Mouse (Mus musculus) splenic B cell, adult 2 months (primary cell): ENCODE data around the gene Mfsd6l.

Source experiments
- DNase-seq: peaks from one replicate; pipeline ENCODE4 v3.0.0-alpha.2; 2011; ENCODE audit warnings: low read depth, low spot score
- H3K27me3 ChIP-seq: 2 replicates; pipeline ENCODE4 v1.6.1; 2012; ENCODE audit warnings: mild to moderate bottlenecking, low read length, moderate library complexity, mixed read lengths; ENCODE audit not compliant: control insufficient read depth, poor library complexity, insufficient read depth, severe bottlenecking
- H3K36me3 ChIP-seq: 2 replicates; pipeline ENCODE4 v1.6.1; 2012; ENCODE audit warnings: mild to moderate bottlenecking, low read length, moderate library complexity, mixed read lengths; ENCODE audit not compliant: control insufficient read depth, poor library complexity, insufficient read depth, severe bottlenecking

The Mfsd6l gene

DNA sequence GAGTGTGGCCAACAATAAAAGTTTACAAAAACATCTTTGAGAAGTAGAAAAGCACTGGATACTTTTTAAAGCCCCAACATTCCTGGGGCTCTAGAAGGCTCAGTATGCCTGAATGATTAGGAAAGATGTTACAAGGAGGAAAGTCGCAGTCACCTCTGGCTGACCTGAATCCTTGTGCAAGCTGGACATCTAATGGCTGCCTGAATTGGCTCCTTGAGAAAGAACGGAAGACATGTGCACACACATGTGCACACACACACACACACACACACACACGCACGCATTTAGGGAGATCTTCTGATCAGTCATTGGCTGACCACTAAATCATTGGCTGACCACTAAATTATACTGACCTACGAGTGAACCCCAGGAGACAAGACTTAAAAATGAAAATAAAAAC is 14.9 kb downstream of the Mfsd6l start:
- no peak for DNase-seq
- Histone ChIP-seq H3K36me3 (no peaks in the 10 kb centered on the region), H3K27me3 (no peaks in the 10 kb centered on the region)

- no peak for DNase-seq
- Histone ChIP-seq H3K36me3 (no peaks in the 10 kb centered on the region), H3K27me3 (no peaks in the 10 kb centered on the region)
Observed at GRCm38 (mm10) chr11:68577076-68577475, 21.1 kb downstream of the Mfsd6l start.

GRCm38 (mm10) chr11:68579462-68579881 is 23.5 kb downstream of the Mfsd6l start:
- DNase-seq = no peak
- Histone ChIP-seq H3K36me3 (no peaks in the 10 kb centered on the region), H3K27me3 (no peaks in the 10 kb centered on the region)

GRCm38 (mm10) chr11:68580566-68580965 is 24.6 kb downstream of the Mfsd6l start:
- Histone ChIP-seq H3K27me3 (no peaks in the 10 kb centered on the region), H3K36me3 (no peaks in the 10 kb centered on the region)

GRCm38 (mm10) chr11:68583225-68583624 is 27.2 kb downstream of the Mfsd6l start:
- no peaks in the 10 kb centered on the region for H3K36me3 ChIP-seq
- DNase-seq = no peak

More at GRCm38 (mm10) chr11:68580566-68580965, 24.6 kb downstream of the Mfsd6l start:
- no peak for DNase-seq

DNA sequence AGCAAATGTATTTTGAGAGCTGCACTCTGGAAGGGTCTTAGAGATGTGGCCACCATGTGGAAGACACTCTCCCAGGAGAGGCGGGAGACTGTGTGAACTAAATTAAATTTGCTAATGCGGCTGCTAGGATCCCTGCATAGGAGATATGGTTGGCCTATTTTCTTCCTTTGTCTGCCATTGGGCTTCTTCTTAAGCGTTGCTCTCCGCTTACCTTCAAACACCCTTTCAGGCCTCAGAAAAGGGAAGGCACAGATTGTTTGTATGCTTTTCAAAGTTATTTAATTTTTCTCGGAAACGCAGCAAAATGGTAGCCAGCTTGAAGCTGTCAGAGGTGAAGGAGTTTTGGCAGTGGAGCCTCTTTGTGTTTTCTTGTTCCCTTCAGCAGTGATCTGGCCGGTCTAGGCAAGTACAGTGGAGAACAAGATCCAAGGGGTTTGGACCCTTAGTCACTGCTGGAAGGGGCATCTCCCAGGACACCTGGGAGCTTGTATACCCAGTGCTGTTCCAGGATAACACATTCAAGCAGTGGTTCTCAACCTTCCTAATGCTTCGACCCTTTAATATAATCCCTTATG is 28.0 kb downstream of the Mfsd6l start:
- Histone ChIP-seq H3K27me3 (no peaks in the 10 kb centered on the region), H3K36me3 (no peaks in the 10 kb centered on the region)
- DNase-seq = no peak

More at GRCm38 (mm10) chr11:68583225-68583624, 27.2 kb downstream of the Mfsd6l start:
- no peaks in the 10 kb centered on the region for H3K27me3 ChIP-seq

GRCm38 (mm10) chr11:68585890-68586289 is 29.9 kb downstream of the Mfsd6l start:
- DNase-seq = peak; percentile 9
- Histone ChIP-seq H3K27me3 (no peaks in the 10 kb centered on the region; the same call in 1 of the 2 replicates), H3K36me3 (no peaks in the 10 kb centered on the region)

DNA sequence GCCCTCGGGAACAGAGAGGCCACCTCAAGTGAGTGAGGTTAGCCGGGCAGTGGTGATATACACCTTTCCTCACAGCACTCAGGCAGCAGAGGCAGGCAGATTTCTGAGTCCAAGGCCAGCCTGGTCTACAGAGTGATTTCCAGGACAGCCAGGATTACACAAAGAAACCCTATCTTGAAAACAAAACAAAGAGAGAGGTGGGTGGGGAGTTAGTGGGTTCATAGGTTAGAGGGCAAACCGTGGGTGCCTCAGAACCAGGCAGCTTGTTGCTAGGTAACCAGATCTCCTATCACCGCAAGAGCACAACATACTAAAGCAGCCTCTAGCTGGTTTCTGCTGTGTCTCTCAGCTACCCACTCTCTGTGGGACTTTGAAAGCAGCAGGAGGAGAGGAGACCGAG is 30.7 kb downstream of the Mfsd6l start, which contains the start of gene Ccdc42:
Ccdc42 (plus strand) TSS at position 301 of the 400 bp plus-strand sequence.
- no peaks in the 10 kb centered on the region for H3K36me3 ChIP-seq
- H3K27me3 ChIP-seq = no peaks in the 10 kb centered on the region; the same call in 1 of the 2 replicates
- DNase-seq = no peak

DNA sequence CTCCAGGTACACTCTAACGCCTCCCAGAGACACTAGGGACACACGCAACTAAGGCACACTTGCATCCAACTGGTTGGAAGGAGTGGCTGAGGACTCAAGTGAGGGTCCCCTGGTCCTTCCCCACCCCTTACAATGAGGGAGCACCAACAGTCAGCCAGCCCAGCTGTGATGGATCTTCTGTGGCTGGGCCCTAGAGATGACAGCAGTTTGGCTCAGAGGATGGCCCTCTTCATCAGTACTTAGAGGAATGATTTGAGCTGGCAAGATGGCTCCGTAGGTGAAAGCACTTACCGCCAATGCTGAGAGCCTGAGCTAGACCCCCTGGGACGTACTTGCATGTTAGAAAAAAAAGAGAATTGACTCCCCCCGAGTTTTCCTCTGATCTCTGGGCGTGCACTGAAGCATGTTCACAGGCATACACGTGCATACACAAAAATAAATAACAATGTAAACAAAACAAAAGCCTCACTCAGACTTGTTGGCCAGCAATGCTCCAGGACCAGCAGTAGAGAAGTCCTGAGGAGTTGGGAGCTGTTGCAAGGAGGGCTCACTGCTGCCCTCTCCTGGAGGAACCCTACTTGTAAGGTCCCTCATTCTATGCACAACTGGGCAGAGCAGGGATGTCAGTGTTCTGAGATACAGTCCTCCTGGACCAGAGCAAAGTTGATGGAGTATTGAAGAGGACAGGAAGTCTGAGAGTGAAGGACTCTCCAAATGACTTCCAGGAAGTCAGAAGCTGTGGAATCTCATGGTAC is 33.2 kb downstream of the Mfsd6l start:
- peak; percentile 75 for DNase-seq
- no peaks in the 10 kb centered on the region; the same call in 1 of the 2 replicates for H3K27me3 ChIP-seq
- H3K36me3 ChIP-seq = no peaks in the 10 kb centered on the region

DNA sequence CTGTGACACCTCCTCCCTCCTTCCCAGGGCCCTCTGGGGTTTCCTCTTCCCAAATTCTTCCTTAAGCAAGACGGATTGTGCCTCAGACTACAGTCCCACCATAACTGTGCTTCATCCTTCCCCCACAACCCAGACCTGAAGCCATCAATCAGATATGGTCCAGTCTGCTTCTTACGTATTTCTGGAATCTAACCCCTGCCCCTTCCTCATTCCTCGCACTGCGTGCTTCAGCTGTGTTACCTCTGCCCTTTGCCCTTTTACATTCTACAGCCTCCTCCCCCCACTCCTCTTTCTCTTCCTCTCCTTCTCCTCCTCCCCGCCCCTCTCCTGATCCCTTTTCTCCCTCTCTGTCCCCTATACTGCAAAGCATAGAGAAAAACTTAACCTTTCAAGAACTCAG is 35.7 kb downstream of the Mfsd6l start:
- Histone ChIP-seq H3K36me3 (no peaks in the 10 kb centered on the region), H3K27me3 (no peaks in the 10 kb centered on the region; the same call in 1 of the 2 replicates)
- DNase-seq = no peak

DNA sequence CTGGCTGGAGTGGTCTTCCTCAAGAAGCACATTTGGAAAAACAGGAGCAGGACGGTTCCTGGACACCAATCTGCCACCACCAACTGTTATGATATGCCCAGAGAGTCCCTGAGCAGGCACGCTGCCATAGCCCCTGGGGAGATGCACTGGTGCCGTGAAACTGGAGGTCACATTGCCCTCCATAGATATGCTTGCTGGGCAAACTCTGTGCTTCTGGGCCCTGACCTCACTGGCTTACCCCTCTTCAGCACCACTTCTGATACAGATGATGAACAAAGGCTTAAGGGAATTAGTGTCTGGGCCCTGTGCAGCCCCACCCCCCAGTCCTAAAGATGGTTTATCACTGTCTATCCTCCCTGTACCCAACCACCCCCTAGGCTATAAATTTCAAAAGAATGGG is 37.3 kb downstream of the Mfsd6l start:
- no peak for DNase-seq
- H3K36me3 ChIP-seq = no peaks in the 10 kb centered on the region
- H3K27me3 ChIP-seq = no peaks in the 10 kb centered on the region; the same call in 1 of the 2 replicates

GRCm38 (mm10) chr11:68597912-68598311 is 41.9 kb downstream of the Mfsd6l start:
- Histone ChIP-seq H3K27me3 (no peaks in the 10 kb centered on the region), H3K36me3 (no peaks in the 10 kb centered on the region)
- no peak for DNase-seq

DNA sequence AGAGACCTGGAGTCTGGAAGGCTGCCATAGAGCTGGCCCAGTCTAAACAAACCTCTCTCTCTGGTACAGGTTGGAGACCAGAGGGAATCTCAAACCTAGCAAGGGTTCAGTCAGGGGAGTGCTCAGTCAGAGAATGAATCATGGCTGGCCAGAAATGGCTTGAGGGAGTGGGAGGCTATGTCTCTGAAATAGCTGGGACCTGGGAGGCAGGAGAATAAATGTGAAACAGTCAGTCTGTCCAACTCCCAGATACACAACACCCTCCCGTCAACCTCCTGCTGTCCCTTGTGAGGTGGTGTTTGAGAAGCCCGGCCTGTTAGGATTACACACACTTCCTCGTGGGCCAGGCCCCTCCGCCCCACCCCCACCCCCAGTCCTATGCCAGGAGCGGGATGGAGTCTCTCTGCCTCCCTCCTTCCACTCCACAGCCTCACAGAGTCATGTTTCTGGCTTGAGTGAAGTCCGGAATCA is 44.6 kb downstream of the Mfsd6l start:
- DNase-seq = no peak
- Histone ChIP-seq H3K36me3 (no peaks in the 10 kb centered on the region), H3K27me3 (no peaks in the 10 kb centered on the region)

DNA sequence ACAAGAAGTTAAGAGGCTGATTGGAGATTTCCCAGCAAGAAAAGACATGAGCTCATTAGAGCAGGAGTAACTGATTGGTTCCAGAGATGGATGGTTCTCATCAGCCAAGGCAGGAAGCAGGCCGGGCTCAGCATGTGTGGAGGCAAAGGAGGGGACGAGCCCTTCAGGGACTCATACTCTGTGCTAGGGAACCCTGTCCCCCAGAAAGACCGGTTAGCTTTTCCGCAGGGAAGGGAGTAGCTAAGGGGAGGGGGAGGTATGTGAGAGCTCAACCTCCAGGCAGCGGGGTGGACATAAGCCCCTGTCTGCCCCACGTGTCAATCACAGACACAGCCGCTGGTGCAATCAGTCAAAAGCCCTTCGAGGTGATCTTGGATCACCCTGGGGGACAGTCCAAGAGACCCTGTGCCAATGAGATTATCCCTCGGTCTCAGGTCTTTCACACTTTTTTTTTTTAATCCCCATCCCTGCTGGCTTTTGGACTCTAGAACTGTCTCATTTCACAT is 45.6 kb downstream of the Mfsd6l start:
- Histone ChIP-seq H3K27me3 (no peaks in the 10 kb centered on the region), H3K36me3 (no peaks in the 10 kb centered on the region)
- no peak for DNase-seq
